Mouse (Mus musculus) heart, postnatal 0 days (tissue): ENCODE results near the gene Patj. TPM values are rescaled to one million over a fixed set of nuclear protein-coding genes. Genes with fewer than 3 reads are reported as not detected.
A peak's percentile ranks its signal among the peaks of the same experiment; 100 is the strongest.

ENCODE experiments used
- ATAC-seq: fragments of 200-750 bp; cut with Nextera tagmentation; 2 replicates; pipeline ENCODE4 v1.8.0; 2017; ENCODE audit warnings: low read depth, moderate number of reproducible peaks, moderate library complexity; ENCODE audit not compliant: insufficient read depth
- DNase-seq: peaks from one replicate; pipeline ENCODE4 v3.0.0-alpha.2; 2016; ENCODE audit warnings: low spot score
- H3K27ac ChIP-seq: fragments of 300-500 bp; sonication (generic); 2 replicates; pipeline ENCODE4 v1.5.1; 2014; ENCODE audit warnings: low read depth, mild to moderate bottlenecking
- H3K27me3 ChIP-seq: fragments of 300-500 bp; sonication (generic); 2 replicates; pipeline ENCODE4 v1.6.1; 2014; ENCODE audit warnings: low read length, mixed read lengths; ENCODE audit not compliant: control insufficient read depth, insufficient read depth
- H3K36me3 ChIP-seq: fragments of 300-500 bp; sonication (generic); replicated peaks from 2 replicates; pipeline ENCODE4 v1.6.1; 2014; ENCODE audit warnings: low read length, mixed read lengths; ENCODE audit not compliant: control insufficient read depth, insufficient read depth
- H3K4me1 ChIP-seq: fragments of 300-500 bp; sonication (generic); 2 replicates; pipeline ENCODE4 v1.6.1; 2014; ENCODE audit warnings: antibody characterized with exemption; ENCODE audit not compliant: control insufficient read depth, insufficient read depth
- H3K4me2 ChIP-seq: fragments of 300-500 bp; sonication (generic); 2 replicates; pipeline ENCODE4 v1.6.1; 2014; ENCODE audit warnings: low read depth, mild to moderate bottlenecking, low read length, moderate library complexity
- H3K4me3 ChIP-seq: fragments of 300-500 bp; sonication (generic); 2 replicates; pipeline ENCODE4 v1.5.1; 2014; ENCODE audit warnings: low read depth, low read length
- H3K9ac ChIP-seq: fragments of 300-500 bp; sonication (generic); replicated peaks from 2 replicates; pipeline ENCODE4 v1.6.1; 2014; ENCODE audit warnings: low read depth, low read length, mixed read lengths
- H3K9me3 ChIP-seq: fragments of 300-500 bp; sonication (generic); replicated peaks from 2 replicates; pipeline ENCODE4 v1.6.1; 2016; ENCODE audit warnings: low read length; ENCODE audit not compliant: control insufficient read depth
- CTCF ChIP-seq: IDR thresholded peaks from 2 replicates; pipeline ENCODE4 v1.5.1; 2016; ENCODE audit warnings: antibody characterized with exemption, control low read depth, low read depth
- EP300 ChIP-seq: IDR thresholded peaks from 2 replicates; pipeline ENCODE4 v1.6.1; 2016; ENCODE audit warnings: antibody characterized with exemption, low read depth
- WGBS: fragments of 180-500 bp; shearing (Covaris S2); extraction: QIAGEN DNeasy Blood & Tissue Kit; methylation state at CpG from one replicate; pipeline ENCODE4 v1.1.7; 2014; 5-methylcytosine and 5-hydroxymethylcytosine counted together
- polyA plus RNA-seq: library from polyadenylated mRNA; unstranded; fragments of >200 nt; fragmentation: Nextera tagmentation; extraction: Ambion mirVana; gene quantifications from 2 replicates; pipeline ENCODE4 v1.2.1, GENCODE M21; 2015
- total RNA-seq: library from RNA; depleted of rRNA; stranded (reverse); fragments of >200 nt; gene quantifications from 2 replicates; pipeline ENCODE4 v1.2.3, GENCODE M21; 2014; ENCODE audit warnings: low replicate concordance

Gene Patj
- total and polyA plus RNA-seq, 2 experiments from 2014 or later, result 5.2 to 1,302 TPM

- H3K36me3 ChIP-seq, result no peaks in the 10 kb centered on the region; the same call in 1 of the 2 replicates
- H3K27ac ChIP-seq, result no peak overlapping the region
- no peaks in the 10 kb centered on the region for H3K4me1 ChIP-seq
- 87% methylated on average over 2 of the region's 2 CpGs for WGBS
- TF ChIP-seq EP300, result no peak
- no peak for TF ChIP-seq CTCF
- no peak overlapping the region for H3K4me2 ChIP-seq
- no peak overlapping the region for H3K9ac ChIP-seq
- no peaks in the 10 kb centered on the region for H3K9me3 ChIP-seq
- no peaks in the 10 kb centered on the region for H3K27me3 ChIP-seq
- DNase-seq (no peak), ATAC-seq (no peak)
- no peak overlapping the region for H3K4me3 ChIP-seq
These were observed 105.3 kb downstream of the Patj start for GRCm38 (mm10) chr4:98500875-98501274.

- no peak overlapping the region for H3K27ac ChIP-seq
- no peaks in the 10 kb centered on the region for H3K27me3 ChIP-seq
- no peaks in the 10 kb centered on the region for H3K36me3 ChIP-seq
- H3K4me3 ChIP-seq, result no peak overlapping the region
- DNase-seq, result no peak
- no peak overlapping the region for H3K4me2 ChIP-seq
- peaks cover 5% of the 10 kb centered on the region; the same call in 1 of the 2 replicates for H3K4me1 ChIP-seq
- TF ChIP-seq EP300, result no peak
- no peak for TF ChIP-seq CTCF
- no peak for ATAC-seq
- WGBS, result 67% methylated on average over 3 of the region's 3 CpGs
- H3K9me3 ChIP-seq, result no peaks in the 10 kb centered on the region
- no peak overlapping the region for H3K9ac ChIP-seq
These were observed 109.2 kb downstream of the Patj start for GRCm38 (mm10) chr4:98504743-98505142.

- H3K4me1 ChIP-seq, result peaks cover 13% of the 10 kb centered on the region
- ATAC-seq, result no peak
- DNase-seq, result no peak
- no peaks in the 10 kb centered on the region for H3K36me3 ChIP-seq
- TF ChIP-seq CTCF (no peak), EP300 (no peak)
- no peak overlapping the region for H3K9ac ChIP-seq
- no peaks in the 10 kb centered on the region for H3K9me3 ChIP-seq
- WGBS, result 73% methylated on average over 11 of the region's 11 CpGs
- H3K27me3 ChIP-seq, result no peaks in the 10 kb centered on the region
- peak overlapping the region; percentile 61 for H3K27ac ChIP-seq
- no peak overlapping the region for H3K4me3 ChIP-seq
- H3K4me2 ChIP-seq, result no peak overlapping the region
These were observed 113.1 kb downstream of the Patj start for GRCm38 (mm10) chr4:98508471-98509271.

- Histone ChIP-seq H3K4me3 (no peak overlapping the region), H3K9me3 (no peaks in the 10 kb centered on the region), H3K4me2 (no peak overlapping the region), H3K4me1 (peaks cover 13% of the 10 kb centered on the region), H3K27me3 (no peaks in the 10 kb centered on the region), H3K36me3 (no peaks in the 10 kb centered on the region), H3K9ac (no peak overlapping the region), H3K27ac (no peak overlapping the region)
- WGBS, result 81% methylated on average over 5 of the region's 5 CpGs
- DNase-seq, result no peak
- no peak for ATAC-seq
- TF ChIP-seq CTCF (no peak), EP300 (no peak)
These were observed 114.4 kb downstream of the Patj start for GRCm38 (mm10) chr4:98509939-98510338.

DNA sequence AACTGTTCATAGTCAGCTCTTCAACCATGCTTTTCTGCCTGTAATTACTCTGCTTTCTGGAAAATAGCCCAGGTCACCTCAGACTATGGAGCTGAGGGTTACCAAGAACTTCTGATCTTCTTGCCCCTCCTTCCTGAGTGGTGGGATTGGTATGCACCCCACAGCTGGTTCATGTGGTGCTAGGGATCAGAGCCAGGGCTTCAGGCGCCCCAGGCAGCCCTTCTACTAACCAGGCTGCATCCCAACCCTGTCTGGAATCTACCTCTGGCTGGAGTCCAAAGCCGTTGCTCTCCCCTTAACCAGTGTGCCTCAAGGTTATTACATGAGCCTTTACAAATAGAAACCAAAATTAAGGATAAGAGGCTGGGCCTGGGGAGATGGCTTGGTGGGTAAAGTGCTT, 115.7 kb downstream of the Patj start:
- TF ChIP-seq EP300 (no peak), CTCF (no peak)
- Histone ChIP-seq H3K4me2 (peak overlapping the region; percentile 18; the same call in 1 of the 2 replicates), H3K27me3 (no peaks in the 10 kb centered on the region), H3K9ac (no peak overlapping the region), H3K4me3 (no peak overlapping the region), H3K9me3 (no peaks in the 10 kb centered on the region), H3K27ac (peak overlapping the region; percentile 83), H3K4me1 (peaks cover 13% of the 10 kb centered on the region), H3K36me3 (no peaks in the 10 kb centered on the region)
- 23% methylated on average over 2 of the region's 2 CpGs for WGBS
- peak; percentile 75 for DNase-seq
- peak; percentile 91 for ATAC-seq
